Mouse (Mus musculus): ENCODE results near the gene Gm20696.
A peak's percentile ranks its signal among the peaks of the same experiment; 100 is the strongest.

Gene Gm20696

DNA sequence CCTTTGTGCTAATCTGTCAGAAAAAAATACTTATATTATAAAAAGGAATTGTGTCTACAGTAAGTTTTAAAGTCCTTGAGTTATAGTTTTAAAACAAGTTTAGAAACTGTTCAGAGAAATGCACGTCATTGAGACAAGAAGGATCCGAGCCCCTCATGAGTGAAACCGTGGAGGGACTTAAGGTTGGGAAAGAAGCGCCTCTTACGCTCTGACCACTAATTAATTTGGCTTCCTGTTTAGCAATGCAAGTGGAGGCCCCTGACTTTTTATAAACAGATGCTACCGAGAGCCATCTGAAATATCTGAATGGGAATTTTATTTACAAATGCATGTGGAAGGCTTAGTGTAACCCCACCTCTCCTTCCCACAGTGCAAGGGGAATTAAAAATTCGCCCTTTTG lies 41.3 kb downstream of the Gm20696 start:
- no peak for DNase-seq (ENCODE audit: low read depth, low spot score)

DNA sequence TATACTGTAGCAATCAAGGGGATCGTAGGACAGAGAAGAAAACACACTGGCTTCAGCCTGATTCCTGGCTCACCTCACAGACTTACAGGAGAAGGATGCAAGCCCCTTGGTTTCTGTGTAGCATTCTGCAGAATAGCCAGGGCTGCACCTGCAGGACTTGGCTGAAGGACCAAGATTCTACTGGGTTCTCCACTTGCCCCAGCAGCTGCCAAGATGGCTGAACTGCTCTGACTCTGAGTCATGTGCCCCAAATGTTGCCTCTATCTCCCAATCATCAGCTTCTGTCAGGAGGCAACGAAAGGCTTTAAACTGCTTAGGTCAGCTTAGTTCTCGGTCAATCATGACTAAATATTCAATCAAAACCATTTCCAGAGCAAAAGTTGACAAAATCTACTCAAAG lies 42.1 kb downstream of the Gm20696 start:
- DNase-seq (ENCODE audit: low read depth, low spot score): no peak

- no peak for DNase-seq (ENCODE audit: low read depth, low spot score)
These were observed 43.0 kb downstream of the Gm20696 start for GRCm38 (mm10) chr6:99623641-99624040.

DNA sequence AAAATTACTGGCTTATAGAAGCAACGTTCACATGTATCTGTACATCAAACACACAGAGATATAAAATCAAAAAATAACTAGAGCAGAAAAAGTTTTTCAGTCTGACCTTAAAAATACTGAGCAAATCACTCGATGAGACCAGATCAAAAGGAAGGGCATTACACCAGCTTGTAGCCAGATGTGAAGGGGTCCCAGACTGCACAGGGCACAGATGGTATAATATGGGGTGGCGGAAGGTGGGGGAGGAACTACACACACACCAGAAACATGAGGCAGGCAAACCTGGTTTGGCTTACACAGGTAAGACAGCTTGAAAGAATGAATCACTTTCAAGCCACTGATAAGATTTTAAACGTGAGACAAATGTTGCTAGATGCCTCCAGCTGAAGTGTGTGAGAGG lies 45.4 kb downstream of the Gm20696 start:
- DNase-seq (ENCODE audit: low read depth, low spot score): no peak

- no peak for DNase-seq (ENCODE audit: low read depth, low spot score)
These were observed 46.1 kb downstream of the Gm20696 start for GRCm38 (mm10) chr6:99620471-99620870.

DNA sequence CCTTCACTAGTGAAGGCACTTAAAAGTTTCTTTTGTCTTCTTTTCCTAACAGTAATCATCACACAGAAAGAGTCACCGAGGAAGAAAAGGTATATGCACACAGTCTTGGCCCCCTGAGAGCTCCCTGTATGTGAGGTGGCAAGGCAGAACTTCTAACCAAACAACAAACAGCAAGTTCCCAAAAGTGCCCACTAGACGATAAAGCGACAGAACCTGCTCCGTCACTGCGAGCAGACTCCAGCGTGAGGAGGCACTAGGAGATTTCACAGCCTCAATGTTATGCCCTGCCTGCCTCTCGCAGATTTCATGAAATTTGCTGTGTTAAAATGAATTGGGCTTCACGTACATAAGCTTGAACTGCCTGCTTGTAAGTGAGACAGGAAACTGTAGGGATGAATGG lies 46.6 kb downstream of the Gm20696 start:
- DNase-seq (ENCODE audit: low read depth, low spot score): no peak

DNA sequence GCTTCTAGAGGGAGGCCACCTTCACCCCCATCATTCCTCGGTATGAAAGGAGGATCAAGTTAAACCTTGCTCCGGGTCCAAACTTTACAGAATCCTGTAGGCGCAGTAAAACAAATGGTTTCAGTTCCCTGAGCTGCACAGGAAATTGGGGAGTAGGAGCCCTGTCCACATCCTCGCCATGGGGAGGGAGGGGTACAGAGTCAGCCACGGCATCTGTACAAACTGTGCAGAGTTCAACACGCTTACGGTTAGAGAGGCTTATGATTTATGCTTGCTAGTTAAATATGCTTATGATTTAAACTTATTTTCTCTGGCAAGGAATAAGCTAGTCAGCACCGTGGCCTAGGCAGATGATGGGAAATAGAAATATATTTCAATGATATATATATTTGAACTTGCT lies 47.1 kb downstream of the Gm20696 start:
- DNase-seq (ENCODE audit: low read depth, low spot score): no peak

GRCm38 (mm10) chr6:99617867-99618266 lies 48.7 kb downstream of the Gm20696 start:
- no peak for DNase-seq (ENCODE audit: low read depth, low spot score)

GRCm38 (mm10) chr6:99617415-99617814 lies 49.2 kb downstream of the Gm20696 start:
- DNase-seq (ENCODE audit: low read depth, low spot score): no peak

- DNase-seq (ENCODE audit: low read depth, low spot score): no peak
These were observed 51.3 kb downstream of the Gm20696 start for GRCm38 (mm10) chr6:99615272-99615751.

DNA sequence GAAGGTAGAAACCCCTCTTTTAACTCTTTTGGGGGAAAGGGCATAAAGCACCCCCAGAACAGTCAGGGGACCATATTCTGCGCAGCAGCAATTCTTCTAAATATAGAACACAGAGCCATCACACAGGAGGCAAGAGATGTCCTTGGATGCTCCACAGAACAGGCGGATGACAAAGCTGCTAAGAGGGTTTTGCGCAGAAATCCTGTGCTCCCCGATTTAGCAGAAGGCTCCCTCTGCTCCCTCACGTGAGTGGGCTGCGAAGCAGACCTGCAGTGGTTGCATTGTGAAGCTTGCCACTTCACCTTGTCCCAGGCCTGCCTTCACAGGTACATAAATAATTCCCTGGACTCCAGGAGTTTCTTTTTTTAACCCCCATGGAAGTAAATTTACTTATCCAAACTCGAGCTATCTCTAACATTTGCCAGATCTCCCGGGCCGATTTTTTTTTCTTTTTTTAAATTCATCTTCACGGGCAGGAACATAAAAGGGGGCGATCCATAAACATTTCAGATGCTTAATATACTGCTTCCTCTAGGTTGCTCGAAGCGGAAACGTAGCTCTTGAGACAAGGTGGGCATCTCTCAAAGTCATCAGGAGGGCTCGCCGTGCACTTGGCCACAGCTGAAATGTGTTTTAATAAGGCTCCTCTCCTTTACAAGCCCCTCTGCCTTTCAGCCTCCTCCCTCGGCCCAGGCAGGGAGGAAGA lies 51.9 kb downstream of the Gm20696 start:
- no peak for DNase-seq (ENCODE audit: low read depth, low spot score)

DNA sequence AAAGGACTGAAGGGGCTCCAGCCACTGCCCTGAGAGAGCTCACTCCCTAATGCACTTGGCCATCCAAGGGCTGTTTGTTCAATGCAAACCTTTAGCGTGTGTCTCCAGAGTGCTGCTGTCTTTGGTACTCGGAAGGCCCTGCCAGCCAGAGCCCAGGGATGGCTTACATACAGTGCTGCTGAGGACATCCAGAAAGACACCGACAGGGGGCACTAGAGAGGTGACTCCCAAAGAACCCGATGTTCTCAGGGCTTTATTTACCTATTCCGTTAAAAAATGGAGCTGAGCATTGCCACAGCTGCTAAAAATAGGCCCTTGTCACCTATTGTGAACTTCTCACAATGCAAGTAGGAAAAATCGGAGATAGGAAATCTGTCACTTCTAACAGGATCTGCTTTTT lies 54.7 kb downstream of the Gm20696 start:
- no peak for DNase-seq (ENCODE audit: low read depth, low spot score)

DNA sequence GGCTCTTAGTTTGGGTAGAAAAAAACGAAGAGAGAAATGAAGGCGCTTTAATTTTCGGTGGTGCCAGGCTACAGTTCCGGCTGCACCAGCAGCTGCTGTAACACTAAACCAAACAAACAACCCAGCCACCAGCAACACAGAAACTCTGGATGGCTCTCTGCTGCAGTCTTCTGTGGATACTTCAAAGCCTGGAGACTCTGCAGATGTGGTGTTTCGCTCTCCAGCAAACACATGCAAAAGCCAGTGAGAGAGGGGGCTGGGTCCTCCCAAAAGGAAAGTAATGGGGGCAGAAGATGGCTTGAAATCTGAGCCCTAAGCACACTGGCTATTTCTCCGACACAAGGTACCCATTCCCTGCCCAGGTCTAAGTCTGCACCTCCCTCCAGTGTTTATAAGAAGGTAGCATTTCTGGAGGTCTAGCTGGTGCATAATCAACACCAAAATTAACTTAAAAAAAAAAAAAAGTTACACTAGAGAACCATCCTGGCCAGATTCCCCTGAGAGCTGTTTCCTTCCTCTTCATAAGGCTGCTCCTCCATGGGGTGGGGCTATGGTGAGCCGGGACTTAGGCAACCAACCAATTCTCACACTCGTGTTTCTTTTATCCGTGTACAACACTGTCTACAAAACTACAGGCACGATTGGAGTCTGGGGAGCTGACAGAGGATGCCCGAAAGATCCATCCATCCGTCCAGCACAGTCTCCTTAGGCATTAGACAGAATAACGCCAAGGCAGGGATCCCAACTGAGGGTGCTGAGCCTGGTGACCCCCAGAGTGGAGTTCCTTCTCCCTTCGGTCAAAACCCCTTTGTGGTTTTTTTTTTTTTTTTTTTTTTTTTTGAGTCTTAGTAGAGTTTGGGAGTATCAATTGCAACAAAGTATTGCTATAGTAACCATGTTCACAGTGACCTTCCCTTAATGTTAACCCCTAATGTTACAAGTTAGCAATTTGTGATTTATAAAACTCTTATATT lies 55.9 kb downstream of the Gm20696 start:
- DNase-seq (ENCODE audit: low read depth, low spot score): peak; percentile 28

DNA sequence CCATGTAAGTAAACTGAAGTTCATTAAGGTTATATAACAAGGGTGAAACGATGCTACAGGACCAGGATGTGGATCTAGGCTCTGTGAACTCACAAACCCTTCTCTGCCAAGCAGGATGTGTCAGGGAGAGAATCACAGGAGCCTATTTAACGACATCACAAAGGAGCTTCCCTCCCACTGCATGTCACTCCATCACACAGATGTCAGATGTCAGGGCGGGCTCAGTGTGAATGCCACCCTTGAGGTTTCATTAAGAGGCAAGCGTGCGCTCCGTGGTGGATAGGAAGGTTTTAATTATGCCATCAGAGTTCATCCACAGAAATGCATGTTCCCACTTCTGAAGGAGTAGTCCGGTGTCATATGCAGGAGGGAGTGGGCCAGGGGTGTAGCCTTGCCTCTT lies 60.5 kb downstream of the Gm20696 start:
- no peak for DNase-seq (ENCODE audit: low read depth, low spot score)

DNA sequence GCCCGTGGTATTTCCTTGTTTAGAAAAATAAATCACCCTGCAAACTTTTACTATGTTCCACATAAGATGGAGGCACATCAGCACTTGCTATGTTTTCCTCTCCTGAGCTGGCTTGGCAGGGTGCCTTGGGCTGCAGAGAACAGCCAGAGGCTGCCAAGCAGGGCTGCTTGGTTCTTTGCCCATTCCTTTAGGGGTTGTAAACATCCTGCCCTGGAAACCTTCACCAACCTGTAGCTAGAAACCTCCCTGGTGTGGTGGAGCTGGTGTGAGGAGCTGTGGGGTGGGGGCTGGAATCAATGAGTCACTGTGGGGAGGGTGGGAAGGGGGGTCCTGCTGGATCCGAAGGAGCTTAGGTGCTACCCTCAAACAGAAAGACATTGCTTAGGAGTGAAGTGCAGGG lies 61.8 kb downstream of the Gm20696 start:
- peak; percentile 48 for DNase-seq (ENCODE audit: low read depth, low spot score)

DNA sequence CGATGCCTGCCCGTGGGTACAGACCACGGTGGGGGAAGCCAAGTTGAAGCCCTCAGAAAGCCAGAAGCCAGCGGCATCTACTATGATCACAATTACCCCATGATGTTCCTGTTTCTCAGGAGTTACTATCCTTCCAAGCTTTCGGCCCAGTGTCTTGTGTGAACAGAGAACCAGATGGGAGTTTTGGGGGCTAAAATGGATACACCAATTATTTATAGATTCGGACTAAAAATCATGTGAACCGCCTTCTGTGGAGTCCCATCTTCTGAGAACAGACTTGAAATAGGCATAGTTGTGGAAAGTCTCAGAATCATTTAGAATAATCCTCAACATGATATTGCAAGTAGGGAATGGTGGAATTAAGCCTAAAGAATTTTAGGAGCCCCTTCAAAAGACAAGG lies 64.2 kb downstream of the Gm20696 start:
- no peak for DNase-seq (ENCODE audit: low read depth, low spot score)

DNA sequence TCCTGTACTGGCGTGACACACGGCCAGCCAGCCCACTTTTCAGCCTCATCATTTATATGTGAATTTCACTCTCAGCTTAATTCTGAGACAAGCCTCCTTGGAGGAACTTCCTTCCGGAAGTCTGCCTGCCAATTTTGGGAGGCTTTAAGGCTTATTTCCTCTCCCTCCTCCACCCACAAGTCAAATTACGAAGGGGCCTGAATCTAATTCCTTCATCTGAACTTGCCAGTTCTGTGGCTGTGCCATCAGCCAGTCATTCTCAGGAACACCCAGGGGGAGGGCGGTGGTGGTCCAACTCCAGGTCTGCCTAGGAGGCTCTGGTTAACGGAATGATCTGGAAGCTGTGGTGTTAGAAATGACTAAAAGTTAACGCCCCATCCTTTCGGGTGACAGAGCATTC lies 65.7 kb downstream of the Gm20696 start:
- no peak for DNase-seq (ENCODE audit: low read depth, low spot score)

GRCm38 (mm10) chr6:99600168-99600793 lies 66.3 kb downstream of the Gm20696 start:
- DNase-seq (ENCODE audit: low read depth, low spot score): peak; percentile 30

- no peak for DNase-seq (ENCODE audit: low read depth, low spot score)
These were observed 66.9 kb downstream of the Gm20696 start for GRCm38 (mm10) chr6:99599651-99600050.

GRCm38 (mm10) chr6:99599229-99599628 lies 67.4 kb downstream of the Gm20696 start:
- DNase-seq (ENCODE audit: low read depth, low spot score): no peak

DNA sequence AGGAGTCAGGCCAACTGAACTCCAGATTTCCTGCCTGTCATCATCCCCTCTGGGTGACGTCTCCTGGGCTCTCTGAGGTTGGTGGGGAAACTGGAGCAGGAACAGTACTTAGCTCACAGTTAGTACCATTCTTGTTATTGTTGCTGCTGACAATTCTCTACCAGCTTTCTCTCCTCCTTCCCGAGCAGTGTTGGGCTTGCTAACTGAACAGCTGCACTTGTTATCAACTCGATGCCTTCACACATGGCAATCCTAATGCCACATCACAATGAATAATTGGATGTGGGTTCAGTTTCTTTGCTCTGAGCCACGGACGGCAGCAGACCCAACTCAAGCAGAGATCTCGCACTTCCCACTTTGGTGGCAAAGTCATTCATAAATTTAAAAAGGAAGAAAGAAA lies 89.6 kb downstream of the Gm20696 start:
- DNase-seq (ENCODE audit: low read depth, low spot score): no peak

GRCm38 (mm10) chr6:99575633-99576032 lies 91.0 kb downstream of the Gm20696 start:
- DNase-seq (ENCODE audit: low read depth, low spot score): no peak
